Mouse (Mus musculus) limb, embryonic 14.5 days (tissue): Measurements from ENCODE around the gene Olfr1535. TPM values are rescaled to one million over a fixed set of nuclear protein-coding genes. Genes with fewer than 3 reads are reported as not detected.

Experiments
- ATAC-seq: fragments of 200-750 bp; cut with Nextera tagmentation; 2 replicates; pipeline ENCODE4 v1.8.0; 2017; ENCODE audit warnings: low read depth, moderate number of reproducible peaks, moderate TSS enrichment; ENCODE audit not compliant: low FRiP score
- DNase-seq: peaks from one replicate; pipeline ENCODE4 v3.0.0-alpha.2; 2015; ENCODE audit warnings: low spot score
- H3K27ac ChIP-seq: fragments of 300-500 bp; sonication (generic); replicated peaks from 2 replicates; pipeline ENCODE4 v1.5.1; 2014; ENCODE audit warnings: low read depth, mild to moderate bottlenecking, low read length, moderate library complexity, mixed read lengths
- H3K27me3 ChIP-seq: fragments of 300-500 bp; sonication (generic); 2 replicates; pipeline ENCODE4 v1.6.1; 2014; ENCODE audit warnings: low read length, mixed read lengths; ENCODE audit not compliant: control insufficient read depth, insufficient read depth
- H3K36me3 ChIP-seq: fragments of 300-500 bp; sonication (generic); 2 replicates; pipeline ENCODE4 v1.6.1; 2014; ENCODE audit warnings: mild to moderate bottlenecking, low read length, moderate library complexity, mixed read lengths; ENCODE audit not compliant: control insufficient read depth, insufficient read depth
- H3K4me1 ChIP-seq: fragments of 300-500 bp; sonication (generic); 2 replicates; pipeline ENCODE4 v1.6.1; 2014; ENCODE audit warnings: antibody characterized with exemption, low read length, mixed read lengths; ENCODE audit not compliant: control insufficient read depth, insufficient read depth
- H3K4me2 ChIP-seq: fragments of 300-500 bp; sonication (generic); replicated peaks from 2 replicates; pipeline ENCODE4 v1.6.1; 2014; ENCODE audit warnings: low read depth, mild to moderate bottlenecking, low read length, moderate library complexity; ENCODE audit not compliant: severe bottlenecking
- H3K4me3 ChIP-seq: fragments of 300-500 bp; sonication (generic); replicated peaks from 2 replicates; pipeline ENCODE4 v1.5.1; 2014; ENCODE audit warnings: low read length
- H3K9ac ChIP-seq: fragments of 300-500 bp; sonication (generic); 2 replicates; pipeline ENCODE4 v1.6.1; 2014; ENCODE audit warnings: mild to moderate bottlenecking, low read depth, low read length, moderate library complexity; ENCODE audit not compliant: severe bottlenecking
- H3K9me3 ChIP-seq: fragments of 300-500 bp; sonication (generic); 2 replicates; pipeline ENCODE4 v1.6.1; 2016; ENCODE audit warnings: low read length; ENCODE audit not compliant: control insufficient read depth
- POLR2A ChIP-seq: fragments of 200-500 bp; IDR thresholded peaks from 2 replicates; pipeline ENCODE4 v1.8.0; 2012; ENCODE audit warnings: inconsistent platforms, mild to moderate bottlenecking, moderate library complexity, borderline replicate concordance; ENCODE audit not compliant: insufficient read depth, insufficient read length; ENCODE audit errors: extremely low read depth
- WGBS: fragments of 180-500 bp; shearing (Covaris S2); extraction: QIAGEN DNeasy Blood & Tissue Kit; methylation state at CpG from one replicate; pipeline ENCODE4 v1.1.7; 2014; 5-methylcytosine and 5-hydroxymethylcytosine counted together
- polyA plus RNA-seq, 2 experiments: library from polyadenylated mRNA; depleted of rRNA in 1 of 2; stranded (reverse) in 1 of 2; unstranded in 1 of 2; fragments of >200 nt; fragmentation: Nextera tagmentation in 1 of 2; extraction: Ambion mirVana in 1 of 2; gene quantifications; 2 replicates each; pipeline versions ENCODE4 v1.2.1 to v1.2.3; 2012 to 2014

Gene Olfr1535
- polyA plus RNA-seq, 2 experiments, result not detected

DNA sequence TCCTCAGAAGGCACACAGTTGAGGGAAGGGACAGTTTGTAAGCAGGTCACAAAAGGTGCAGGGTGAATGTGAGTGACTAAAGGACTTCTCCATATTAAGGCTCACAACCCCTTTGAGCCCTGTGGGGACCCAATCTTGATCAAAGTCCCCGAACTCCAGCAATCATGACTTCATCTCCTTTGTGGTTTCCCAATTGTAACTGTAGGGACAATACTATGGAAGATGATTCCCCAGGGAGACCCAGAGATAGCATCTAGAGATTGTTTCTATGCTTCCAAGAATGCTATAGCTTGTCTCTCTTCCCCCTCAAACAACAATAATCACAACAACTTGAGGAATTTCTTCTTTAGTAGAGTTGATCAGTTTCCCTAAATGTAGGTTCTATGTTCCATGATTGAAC is 17.0 kb downstream of the Olfr1535 start, which contains the start of gene Olfr1366:
TSS of gene Olfr1366 (minus strand) at position 101 of the 400 bp plus-strand sequence.
- ATAC-seq (no peak), DNase-seq (no peak)
- H3K9me3 ChIP-seq, result no peaks in the 10 kb centered on the region
- H3K27me3 ChIP-seq, result no peaks in the 10 kb centered on the region
- no peaks in the 10 kb centered on the region for H3K36me3 ChIP-seq
- TF ChIP-seq POLR2A, result no peak
- WGBS, result 71% methylated on average over 1 of the region's 1 CpGs
- H3K4me3 ChIP-seq, result no peak within 1 kb of the TSS
- no peaks in the 10 kb centered on the region for H3K4me1 ChIP-seq
- no peak within 1 kb of the TSS for H3K9ac ChIP-seq
- no peak within 1 kb of the TSS for H3K4me2 ChIP-seq
- H3K27ac ChIP-seq, result no peak within 1 kb of the TSS

DNA sequence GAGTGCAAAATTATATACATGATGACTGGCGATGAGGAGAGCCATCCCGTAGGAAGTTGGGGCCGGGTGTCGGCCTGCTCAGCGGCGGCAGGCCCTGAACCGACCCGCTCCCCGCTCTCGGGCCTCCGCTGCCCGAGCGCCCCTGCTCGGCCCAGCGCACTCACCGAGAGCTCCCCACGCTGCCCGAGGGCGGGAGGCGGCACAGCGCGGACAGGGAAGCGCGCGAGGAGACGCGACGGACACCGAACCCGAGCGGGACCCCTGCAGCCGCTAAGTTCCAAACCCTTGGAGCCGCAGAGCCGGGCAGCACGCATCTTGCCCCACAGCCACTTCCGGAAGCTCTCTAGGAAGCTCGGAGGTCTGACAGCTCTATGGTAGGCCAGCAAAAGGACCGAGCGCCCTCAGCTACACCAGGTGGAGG is 28.9 kb downstream of the Olfr1535 start, which contains the start of gene Zkscan8:
TSS of gene Zkscan8 (minus strand) at position 340 of the 421 bp plus-strand sequence.
- peak within 1 kb of the TSS; percentile 99 for H3K9ac ChIP-seq
- peak within 1 kb of the TSS; percentile 97 for H3K27ac ChIP-seq
- no peaks in the 10 kb centered on the region for H3K9me3 ChIP-seq
- peak; percentile 82 for DNase-seq
- TF ChIP-seq POLR2A, result 0 out of 2 replicates have a peak, but pooled peaks have one; percentile 63
- H3K4me2 ChIP-seq, result peak within 1 kb of the TSS; percentile 54
- H3K36me3 ChIP-seq, result peaks cover 8% of the 10 kb centered on the region; the same call in 1 of the 2 replicates
- 0 out of 2 replicates have a peak, but pooled peaks cover 6% of the 10 kb centered on the region for H3K4me1 ChIP-seq
- no peaks in the 10 kb centered on the region for H3K27me3 ChIP-seq
- peak; percentile 98 for ATAC-seq
- WGBS, result under 1% methylated on average over 38 of the region's 39 CpGs
- peak within 1 kb of the TSS; percentile 88 for H3K4me3 ChIP-seq

DNA sequence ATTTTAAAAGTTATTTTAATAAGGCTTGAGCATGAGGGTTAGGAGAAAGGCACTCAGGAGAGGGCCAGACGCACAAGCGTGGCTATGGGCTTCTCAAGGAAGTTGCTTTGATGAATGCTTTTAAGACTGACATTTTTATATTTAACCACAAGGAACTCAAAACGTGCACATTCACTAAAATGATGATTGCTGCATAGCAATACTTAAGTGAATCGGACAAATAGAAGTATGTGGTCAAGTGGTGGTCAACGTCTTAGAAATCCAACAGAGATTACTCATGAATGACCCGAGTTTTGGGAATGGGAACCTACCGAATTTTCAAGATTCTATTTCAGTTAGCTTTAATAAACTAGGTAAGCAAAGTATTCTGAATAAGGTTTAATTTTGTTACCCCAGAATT is 29.6 kb downstream of the Olfr1535 start:
- DNase-seq, result no peak
- no peaks in the 10 kb centered on the region for H3K9me3 ChIP-seq
- 52% methylated on average over 7 of the region's 7 CpGs for WGBS
- no peak for TF ChIP-seq POLR2A
- peak overlapping the region; percentile 54 for H3K4me2 ChIP-seq
- 0 out of 2 replicates have a peak, but pooled peaks cover 6% of the 10 kb centered on the region for H3K4me1 ChIP-seq
- no peak for ATAC-seq
- H3K27me3 ChIP-seq, result no peaks in the 10 kb centered on the region
- H3K4me3 ChIP-seq, result peak overlapping the region; percentile 88
- H3K27ac ChIP-seq, result no peak overlapping the region
- H3K9ac ChIP-seq, result peak overlapping the region; percentile 26
- peaks cover 13% of the 10 kb centered on the region for H3K36me3 ChIP-seq

DNA sequence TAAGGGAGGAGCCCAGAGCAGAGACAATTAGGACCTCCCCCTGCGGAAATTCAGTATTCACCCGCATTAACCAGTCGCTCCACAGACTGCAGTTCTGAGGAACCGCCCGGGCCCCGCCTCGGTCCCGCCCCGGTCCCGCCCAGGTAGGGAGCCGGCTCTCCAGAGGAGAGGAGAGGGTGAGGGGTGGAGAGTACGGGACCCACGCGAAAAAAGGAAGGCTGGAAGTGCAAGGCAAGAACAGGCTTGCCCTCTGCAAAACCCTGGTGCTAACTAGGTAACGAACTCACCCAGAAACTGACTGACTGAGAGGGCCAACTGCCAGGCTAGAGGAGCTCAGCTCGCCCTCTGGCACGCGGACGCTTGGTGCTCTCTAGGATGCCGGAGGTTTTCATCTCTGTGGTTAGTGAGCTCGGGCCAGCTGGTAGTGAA is 53.5 kb downstream of the Olfr1535 start:
- Histone ChIP-seq H3K36me3 (no peaks in the 10 kb centered on the region), H3K4me3 (peak overlapping the region; percentile 62), H3K9me3 (no peaks in the 10 kb centered on the region), H3K4me2 (peak overlapping the region; percentile 56), H3K4me1 (no peaks in the 10 kb centered on the region), H3K27me3 (no peaks in the 10 kb centered on the region), H3K27ac (peak overlapping the region; percentile 86), H3K9ac (peak overlapping the region; percentile 67)
- DNase-seq (peak; percentile 93), ATAC-seq (peak; percentile 99)
- peak; percentile 17; the same call in 1 of the 2 replicates for TF ChIP-seq POLR2A
- under 1% methylated on average over 21 of the region's 21 CpGs for WGBS

Other genes starting within 250 kb of the Olfr1535 start
Only the 30 nearest of the 31 such genes appear.
- gene Olfr1367, start 213.0 kb downstream of the Olfr1535 start, polyA plus RNA-seq (2012; rRNA removed), result not detected in 2 replicates
- gene Olfr1367, start 213.0 kb downstream of the Olfr1535 start, polyA plus RNA-seq (2014; fragmentation: Nextera tagmentation; extraction: Ambion mirVana), result not detected in 2 replicates
- gene Zscan12, start 197.1 kb downstream of the Olfr1535 start, polyA plus RNA-seq (2012; rRNA removed), result 7.0 and 9.7 TPM in 2 replicates
- 11.2 and 11.4 TPM in 2 replicates for gene Zscan12, start 197.1 kb downstream of the Olfr1535 start, polyA plus RNA-seq (2014; fragmentation: Nextera tagmentation; extraction: Ambion mirVana)
- 71.0 and 81.2 TPM in 2 replicates for gene Zkscan3, start 157.1 kb downstream of the Olfr1535 start, polyA plus RNA-seq (2012; rRNA removed)
- 74.6 and 82.0 TPM in 2 replicates for gene Zkscan3, start 157.1 kb downstream of the Olfr1535 start, polyA plus RNA-seq (2014; fragmentation: Nextera tagmentation; extraction: Ambion mirVana)
- gene Pgbd1, start 118.8 kb downstream of the Olfr1535 start, polyA plus RNA-seq (2012; rRNA removed), result 2.1 and 3.1 TPM in 2 replicates
- 2.4 and 3.1 TPM in 2 replicates for gene Pgbd1, start 118.8 kb downstream of the Olfr1535 start, polyA plus RNA-seq (2014; fragmentation: Nextera tagmentation; extraction: Ambion mirVana)
- 44.6 and 52.4 TPM in 2 replicates for gene Zscan26, start 106.2 kb downstream of the Olfr1535 start, polyA plus RNA-seq (2012; rRNA removed)
- gene Zscan26, start 106.2 kb downstream of the Olfr1535 start, polyA plus RNA-seq (2014; fragmentation: Nextera tagmentation; extraction: Ambion mirVana), result 17.7 and 20.5 TPM in 2 replicates
- gene Nkapl, start 91.4 kb downstream of the Olfr1535 start, polyA plus RNA-seq (2012; rRNA removed), result 0.55 and 0.69 TPM in 2 replicates
- gene Nkapl, start 91.4 kb downstream of the Olfr1535 start, polyA plus RNA-seq (2014; fragmentation: Nextera tagmentation; extraction: Ambion mirVana), result 2.4 and 2.6 TPM in 2 replicates
- gene Zkscan4, start 81.0 kb downstream of the Olfr1535 start, polyA plus RNA-seq (2012; rRNA removed), result 1.8 and 2.2 TPM in 2 replicates
- gene Zkscan4, start 81.0 kb downstream of the Olfr1535 start, polyA plus RNA-seq (2014; fragmentation: Nextera tagmentation; extraction: Ambion mirVana), result 2.9 and 3.8 TPM in 2 replicates
- not detected in 2 replicates for gene Gm10065, start 80.5 kb downstream of the Olfr1535 start, polyA plus RNA-seq (2012; rRNA removed)
- gene Gm10065, start 80.5 kb downstream of the Olfr1535 start, polyA plus RNA-seq (2014; fragmentation: Nextera tagmentation; extraction: Ambion mirVana), result not detected in 2 replicates
- gene AK157302, start 64.7 kb downstream of the Olfr1535 start, polyA plus RNA-seq (2012; rRNA removed), result 0.17 and 0.30 TPM in 2 replicates
- 0.28 and 0.29 TPM in 2 replicates for gene AK157302, start 64.7 kb downstream of the Olfr1535 start, polyA plus RNA-seq (2014; fragmentation: Nextera tagmentation; extraction: Ambion mirVana)
- gene Gm11273, start 58.5 kb downstream of the Olfr1535 start, polyA plus RNA-seq (2012; rRNA removed), result 5.1 and 5.9 TPM in 2 replicates
- gene Gm11273, start 58.5 kb downstream of the Olfr1535 start, polyA plus RNA-seq (2014; fragmentation: Nextera tagmentation; extraction: Ambion mirVana), result 6.1 and 6.8 TPM in 2 replicates
- 12.9 and 16.2 TPM in 2 replicates for gene Zkscan8, start 28.8 kb downstream of the Olfr1535 start, polyA plus RNA-seq (2012; rRNA removed)
- gene Zkscan8, start 28.8 kb downstream of the Olfr1535 start, polyA plus RNA-seq (2014; fragmentation: Nextera tagmentation; extraction: Ambion mirVana), result 8.8 and 10.0 TPM in 2 replicates
- gene Olfr1366, start 17.1 kb downstream of the Olfr1535 start, polyA plus RNA-seq (2012; rRNA removed), result not detected in 2 replicates
- gene Olfr1366, start 17.1 kb downstream of the Olfr1535 start, polyA plus RNA-seq (2014; fragmentation: Nextera tagmentation; extraction: Ambion mirVana), result 0.15 and 0.30 TPM in 2 replicates
- not detected in 2 replicates for gene Olfr1364, start 21.9 kb upstream of the Olfr1535 start, polyA plus RNA-seq (2012; rRNA removed)
- not detected in 2 replicates for gene Olfr1364, start 21.9 kb upstream of the Olfr1535 start, polyA plus RNA-seq (2014; fragmentation: Nextera tagmentation; extraction: Ambion mirVana)
- not detected in 2 replicates for gene Olfr1362, start 54.1 kb upstream of the Olfr1535 start, polyA plus RNA-seq (2012; rRNA removed)
- not detected in 2 replicates for gene Olfr1362, start 54.1 kb upstream of the Olfr1535 start, polyA plus RNA-seq (2014; fragmentation: Nextera tagmentation; extraction: Ambion mirVana)
- not detected in 2 replicates for gene Olfr11, start 82.6 kb upstream of the Olfr1535 start, polyA plus RNA-seq (2012; rRNA removed)
- not detected in 2 replicates for gene Olfr11, start 82.6 kb upstream of the Olfr1535 start, polyA plus RNA-seq (2014; fragmentation: Nextera tagmentation; extraction: Ambion mirVana)
- not detected in 2 replicates for gene Olfr1361, start 103.5 kb upstream of the Olfr1535 start, polyA plus RNA-seq (2012; rRNA removed)
- not detected in 2 replicates for gene Olfr1361, start 103.5 kb upstream of the Olfr1535 start, polyA plus RNA-seq (2014; fragmentation: Nextera tagmentation; extraction: Ambion mirVana)
- not detected in 2 replicates for gene Olfr1360, start 117.5 kb upstream of the Olfr1535 start, polyA plus RNA-seq (2012; rRNA removed)
- not detected in 2 replicates for gene Olfr1360, start 117.5 kb upstream of the Olfr1535 start, polyA plus RNA-seq (2014; fragmentation: Nextera tagmentation; extraction: Ambion mirVana)
- not detected in 2 replicates for gene Olfr1359, start 138.2 kb upstream of the Olfr1535 start, polyA plus RNA-seq (2012; rRNA removed)
- not detected in 2 replicates for gene Olfr1359, start 138.2 kb upstream of the Olfr1535 start, polyA plus RNA-seq (2014; fragmentation: Nextera tagmentation; extraction: Ambion mirVana)
- 15.9 and 20.8 TPM in 2 replicates for gene Hist1h2bl, start 156.2 kb upstream of the Olfr1535 start, polyA plus RNA-seq (2012; rRNA removed)
- 2.4 and 4.4 TPM in 2 replicates for gene Hist1h2bl, start 156.2 kb upstream of the Olfr1535 start, polyA plus RNA-seq (2014; fragmentation: Nextera tagmentation; extraction: Ambion mirVana)
- gene Hist1h2ai, start 156.5 kb upstream of the Olfr1535 start, polyA plus RNA-seq (2012; rRNA removed), result 17.5 and 34.8 TPM in 2 replicates
- 30.7 and 38.1 TPM in 2 replicates for gene Hist1h2ai, start 156.5 kb upstream of the Olfr1535 start, polyA plus RNA-seq (2014; fragmentation: Nextera tagmentation; extraction: Ambion mirVana)
- 34.5 and 61.8 TPM in 2 replicates for gene Hist1h3h, start 157.8 kb upstream of the Olfr1535 start, polyA plus RNA-seq (2012; rRNA removed)
- gene Hist1h3h, start 157.8 kb upstream of the Olfr1535 start, polyA plus RNA-seq (2014; fragmentation: Nextera tagmentation; extraction: Ambion mirVana), result 18.4 and 18.6 TPM in 2 replicates
- gene Hist1h2bm, start 162.2 kb upstream of the Olfr1535 start, polyA plus RNA-seq (2012; rRNA removed), result 15.1 and 19.3 TPM in 2 replicates
- gene Hist1h2bm, start 162.2 kb upstream of the Olfr1535 start, polyA plus RNA-seq (2014; fragmentation: Nextera tagmentation; extraction: Ambion mirVana), result 4.8 and 6.3 TPM in 2 replicates
- gene Hist1h4j, start 175.2 kb upstream of the Olfr1535 start, polyA plus RNA-seq (2012; rRNA removed), result 13.7 and 13.8 TPM in 2 replicates
- gene Hist1h4j, start 175.2 kb upstream of the Olfr1535 start, polyA plus RNA-seq (2014; fragmentation: Nextera tagmentation; extraction: Ambion mirVana), result 1.00 and 1.3 TPM in 2 replicates
- 22.1 and 22.3 TPM in 2 replicates for gene Hist1h4k, start 190.6 kb upstream of the Olfr1535 start, polyA plus RNA-seq (2012; rRNA removed)
- gene Hist1h4k, start 190.6 kb upstream of the Olfr1535 start, polyA plus RNA-seq (2014; fragmentation: Nextera tagmentation; extraction: Ambion mirVana), result 1.4 and 4.0 TPM in 2 replicates
- 26.8 and 28.1 TPM in 2 replicates for gene Hist1h2ak, start 193.9 kb upstream of the Olfr1535 start, polyA plus RNA-seq (2012; rRNA removed)
- gene Hist1h2ak, start 193.9 kb upstream of the Olfr1535 start, polyA plus RNA-seq (2014; fragmentation: Nextera tagmentation; extraction: Ambion mirVana), result 11.0 and 17.9 TPM in 2 replicates
- gene Hist1h2bn, start 194.2 kb upstream of the Olfr1535 start, polyA plus RNA-seq (2012; rRNA removed), result 15.3 and 18.4 TPM in 2 replicates
- 3.2 and 3.4 TPM in 2 replicates for gene Hist1h2bn, start 194.2 kb upstream of the Olfr1535 start, polyA plus RNA-seq (2014; fragmentation: Nextera tagmentation; extraction: Ambion mirVana)
- 5.9 and 6.7 TPM in 2 replicates for gene Hist1h1b, start 220.7 kb upstream of the Olfr1535 start, polyA plus RNA-seq (2012; rRNA removed)
- gene Hist1h1b, start 220.7 kb upstream of the Olfr1535 start, polyA plus RNA-seq (2014; fragmentation: Nextera tagmentation; extraction: Ambion mirVana), result 8.9 and 13.0 TPM in 2 replicates
- gene Hist1h3i, start 223.5 kb upstream of the Olfr1535 start, polyA plus RNA-seq (2012; rRNA removed), result 39.9 and 59.2 TPM in 2 replicates
- 142 and 166 TPM in 2 replicates for gene Hist1h3i, start 223.5 kb upstream of the Olfr1535 start, polyA plus RNA-seq (2014; fragmentation: Nextera tagmentation; extraction: Ambion mirVana)
- 9.3 and 19.2 TPM in 2 replicates for gene Hist1h2an, start 227.3 kb upstream of the Olfr1535 start, polyA plus RNA-seq (2012; rRNA removed)
- 6.1 and 8.1 TPM in 2 replicates for gene Hist1h2an, start 227.3 kb upstream of the Olfr1535 start, polyA plus RNA-seq (2014; fragmentation: Nextera tagmentation; extraction: Ambion mirVana)
- gene Hist1h2bp, start 227.6 kb upstream of the Olfr1535 start, polyA plus RNA-seq (2012; rRNA removed), result 1.8 and 2.2 TPM in 2 replicates
- gene Hist1h2bp, start 227.6 kb upstream of the Olfr1535 start, polyA plus RNA-seq (2014; fragmentation: Nextera tagmentation; extraction: Ambion mirVana), result 1.9 and 2.1 TPM in 2 replicates